Mouse (Mus musculus): ENCODE results near the gene Pa2g4. TPM values are rescaled to one million over a fixed set of nuclear protein-coding genes. Genes with fewer than 3 reads are reported as not detected.
"Not testable (repeated sequence)": the region's sequence is repeated elsewhere in the genome, so short reads cannot be mapped to it uniquely, and the experiment has no call there.

The Pa2g4 gene
- total RNA-seq (2021): 10 to 100 TPM; 56.7 to 62.7 TPM

- DNase-seq (ENCODE audit: low spot score in 2 of 2): peak; percentile 98 to 99
- intact Hi-C loops (cut with DNase I): loop anchor here (1.0 to 5.0 kb wide), 4 partner anchors 17 to 106 kb away; partner anchors contain the start of genes Rpl41, Rps26 and Suox
Observed at GRCm38 (mm10) chr10:128565788-128566531, at the start of gene Pa2g4. Pa2g4 (minus strand) TSS chr10:128565987.

- no peak for DNase-seq (ENCODE audit: low spot score in 2 of 2)
- intact Hi-C loops (cut with DNase I): loop anchor here (5.0 kb wide), 2 partner anchors 48 to 57 kb away; partner anchors contain the start of genes Pa2g4 and Suox
Observed at GRCm38 (mm10) chr10:128614934-128615333, 49.1 kb upstream of the Pa2g4 start.

GRCm38 (mm10) chr10:128613820-128614219 is 48.0 kb upstream of the Pa2g4 start:
- DNase-seq (ENCODE audit: low spot score in 2 of 2): not testable (repeated sequence)
- intact Hi-C loops (cut with DNase I): loop anchor here (5.0 kb wide), 2 partner anchors 47 to 58 kb away; partner anchors contain the start of genes Pa2g4 and Suox

- DNase-seq (ENCODE audit: low spot score in 2 of 2): no peak
- intact Hi-C loops (cut with DNase I): loop anchor here (5.0 kb wide), 2 partner anchors 46 to 59 kb away; partner anchors contain the start of genes Pa2g4 and Suox
Observed at GRCm38 (mm10) chr10:128613154-128613440, 47.3 kb upstream of the Pa2g4 start.

- DNase-seq (ENCODE audit: low spot score in 2 of 2): peak; percentile 78 to 82
- intact Hi-C loops (cut with DNase I): loop anchor here (5.0 kb wide), 2 partner anchors 45 to 60 kb away; partner anchors contain the start of genes Pa2g4 and Suox
Observed at GRCm38 (mm10) chr10:128612433-128613153, 46.8 kb upstream of the Pa2g4 start.

GRCm38 (mm10) chr10:128606483-128606882 is 40.7 kb upstream of the Pa2g4 start:
- no peak for DNase-seq (ENCODE audit: low spot score in 2 of 2)
- intact Hi-C loops (cut with DNase I): no loop called here

- no peak for DNase-seq (ENCODE audit: low spot score in 2 of 2)
- intact Hi-C loops (cut with DNase I): no loop called here
Observed at GRCm38 (mm10) chr10:128602470-128603128, 36.8 kb upstream of the Pa2g4 start.

GRCm38 (mm10) chr10:128601499-128601898 is 35.7 kb upstream of the Pa2g4 start:
- no peak for DNase-seq (ENCODE audit: low spot score in 2 of 2)
- intact Hi-C loops (cut with DNase I): no loop called here

GRCm38 (mm10) chr10:128598476-128598875 is 32.7 kb upstream of the Pa2g4 start:
- no peak for DNase-seq (ENCODE audit: low spot score in 2 of 2)
- intact Hi-C loops (cut with DNase I): no loop called here

- intact Hi-C loops (cut with DNase I): no loop called here
- DNase-seq (ENCODE audit: low spot score in 2 of 2): no peak
Observed at GRCm38 (mm10) chr10:128592797-128593196, 27.0 kb upstream of the Pa2g4 start.

- intact Hi-C loops (cut with DNase I): no loop called here
- no peak for DNase-seq (ENCODE audit: low spot score in 2 of 2)
Observed at GRCm38 (mm10) chr10:128591436-128591835, 25.6 kb upstream of the Pa2g4 start.

GRCm38 (mm10) chr10:128590193-128590690 is 24.5 kb upstream of the Pa2g4 start:
- peak; percentile 26 to 33 for DNase-seq (ENCODE audit: low spot score in 2 of 2)
- intact Hi-C loops (cut with DNase I): no loop called here

GRCm38 (mm10) chr10:128589464-128590192 is 23.8 kb upstream of the Pa2g4 start, which contains the start of gene Erbb3:
Erbb3 (minus strand) TSS chr10:128589652.
- DNase-seq (ENCODE audit: low spot score in 2 of 2): peak in 1 of 2 experiments; percentile 18
- intact Hi-C loops (cut with DNase I): no loop called here

- DNase-seq (ENCODE audit: low spot score in 2 of 2): no peak
- intact Hi-C loops (cut with DNase I): no loop called here
Observed at GRCm38 (mm10) chr10:128588775-128589463, 23.1 kb upstream of the Pa2g4 start.

GRCm38 (mm10) chr10:128588136-128588535 is 22.3 kb upstream of the Pa2g4 start:
- DNase-seq (ENCODE audit: low spot score in 2 of 2): peak in 1 of 2 experiments; percentile 10
- intact Hi-C loops (cut with DNase I): no loop called here

- intact Hi-C loops (cut with DNase I): no loop called here
- DNase-seq (ENCODE audit: low spot score in 2 of 2): no peak
Observed at GRCm38 (mm10) chr10:128587697-128588096, 21.9 kb upstream of the Pa2g4 start.

- no peak for DNase-seq (ENCODE audit: low spot score in 2 of 2)
Observed at GRCm38 (mm10) chr10:128587120-128587519, 21.3 kb upstream of the Pa2g4 start.

GRCm38 (mm10) chr10:128586546-128586945 is 20.8 kb upstream of the Pa2g4 start:
- peak in 1 of 2 experiments; percentile 14 for DNase-seq (ENCODE audit: low spot score in 2 of 2)

More at GRCm38 (mm10) chr10:128587120-128587519, 21.3 kb upstream of the Pa2g4 start:
- intact Hi-C loops (cut with DNase I): no loop called here

GRCm38 (mm10) chr10:128584386-128584785 is 18.6 kb upstream of the Pa2g4 start:
- intact Hi-C loops (cut with DNase I): no loop called here
- DNase-seq (ENCODE audit: low spot score in 2 of 2): no peak

More at GRCm38 (mm10) chr10:128586546-128586945, 20.8 kb upstream of the Pa2g4 start:
- intact Hi-C loops (cut with DNase I): no loop called here

All from left cerebral cortex, postnatal 25 days (tissue).